Mouse (Mus musculus): ENCODE measurements around the gene Ermard.
"Not testable (repeated sequence)": the region's sequence is repeated elsewhere in the genome, so short reads cannot be mapped to it uniquely, and the experiment has no call there.

Ermard gene

DNA sequence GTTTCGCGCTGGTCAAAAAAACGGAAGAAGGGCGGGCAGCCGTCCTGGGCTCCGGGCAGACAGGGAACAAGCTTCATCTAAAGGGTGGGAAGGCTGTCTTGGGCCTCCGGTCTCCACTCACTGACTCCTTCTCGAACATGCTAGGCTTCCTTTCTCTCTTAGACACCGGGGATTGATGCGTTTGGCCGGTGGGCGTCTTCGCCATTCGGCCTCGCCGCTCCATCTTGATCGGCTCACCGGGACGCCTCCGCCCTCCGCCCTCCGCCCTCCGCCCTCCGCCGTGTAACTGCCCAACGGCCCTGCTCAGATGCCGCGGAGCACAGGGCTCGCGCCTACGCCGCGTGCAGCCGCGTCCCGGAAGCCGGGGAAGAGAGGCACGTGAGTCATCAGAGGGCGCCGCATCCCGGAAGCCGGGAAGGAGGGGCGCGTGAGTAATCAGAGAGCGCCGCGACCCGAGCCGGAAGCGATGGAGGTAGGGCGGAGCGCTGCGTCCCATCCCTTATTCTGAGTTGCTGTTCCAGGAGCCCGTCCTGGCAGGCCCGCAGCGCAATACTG is at the start of gene Ermard, which contains the start of the genes Tcte3 and Gm3448:
TSS of gene Ermard (plus strand) at position 34 of the 555 bp plus-strand sequence.
TSS of gene Tcte3 (minus strand) at position 314 of the 555 bp plus-strand sequence.
TSS of gene Gm3448 (minus strand) at position 363 of the 555 bp plus-strand sequence.
- DNase-seq (ENCODE audit: low spot score), result peak; percentile 25

DNA sequence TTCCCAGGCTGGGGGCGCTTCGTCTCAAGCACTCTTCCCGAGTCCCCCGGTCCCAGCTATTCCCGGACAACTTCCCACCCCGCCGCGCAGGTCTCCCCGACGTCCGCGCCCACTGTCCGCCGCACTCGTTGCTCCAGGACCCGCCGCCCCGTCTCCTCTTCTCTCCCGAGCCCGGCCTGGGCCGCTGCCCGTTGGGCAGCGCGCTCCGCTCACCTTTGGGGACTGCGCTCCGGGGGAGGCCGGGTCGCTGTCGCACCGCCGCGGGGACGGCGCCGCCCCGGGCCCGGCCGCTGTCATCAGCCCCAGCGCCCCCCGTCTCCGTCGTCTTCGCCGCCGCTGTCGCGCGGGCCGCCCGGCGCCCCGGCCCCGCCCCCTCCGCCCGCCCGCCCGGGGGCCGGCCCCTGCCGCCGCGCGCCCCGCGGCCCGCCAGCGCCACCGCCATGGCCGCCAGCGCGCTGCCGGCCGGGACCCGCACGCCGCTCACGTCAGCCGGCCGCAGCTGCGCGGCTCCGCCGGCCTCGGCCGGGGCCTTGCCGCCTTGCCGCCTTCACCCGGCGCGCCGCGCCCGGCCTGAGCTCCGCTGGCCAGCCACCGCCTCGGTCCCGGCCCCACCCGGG is 48.4 kb upstream of the Ermard start:
- DNase-seq (ENCODE audit: low spot score), result not testable (repeated sequence)

DNA sequence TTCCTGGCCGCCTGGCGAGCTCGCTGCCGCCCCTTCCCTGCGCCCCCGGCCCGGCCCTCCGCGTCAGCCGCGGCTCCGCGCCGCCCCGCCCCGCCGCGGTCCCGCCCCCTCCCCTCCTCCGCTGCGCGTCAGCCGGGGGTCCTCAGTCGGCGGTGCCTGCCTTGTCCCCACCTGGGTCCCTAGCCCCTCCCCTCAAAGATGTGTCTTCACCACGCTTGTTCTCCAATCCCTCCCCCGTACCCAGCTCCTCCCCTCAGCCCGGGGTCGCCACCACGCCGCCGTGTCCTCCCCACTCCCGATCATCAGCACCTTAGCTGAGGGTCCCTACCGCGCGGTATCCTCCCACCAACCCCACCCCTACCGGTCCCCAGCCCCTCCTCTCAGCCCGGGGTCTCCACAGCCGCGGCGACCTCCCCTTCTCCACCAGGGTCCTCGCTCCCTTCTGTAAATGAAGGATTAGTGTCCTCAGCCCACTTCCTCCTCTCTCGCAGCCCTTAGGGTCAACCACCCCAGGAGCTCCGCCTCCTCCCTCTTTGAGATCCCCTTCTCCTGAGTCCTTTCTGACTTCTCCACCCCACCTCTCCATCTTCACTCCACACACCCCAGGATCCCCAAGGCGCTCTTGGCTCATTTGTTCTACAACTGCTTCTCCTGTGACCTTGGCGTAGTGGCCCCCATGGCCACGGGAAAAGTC is 47.7 kb upstream of the Ermard start:
- DNase-seq (ENCODE audit: low spot score), result not testable (repeated sequence)

DNA sequence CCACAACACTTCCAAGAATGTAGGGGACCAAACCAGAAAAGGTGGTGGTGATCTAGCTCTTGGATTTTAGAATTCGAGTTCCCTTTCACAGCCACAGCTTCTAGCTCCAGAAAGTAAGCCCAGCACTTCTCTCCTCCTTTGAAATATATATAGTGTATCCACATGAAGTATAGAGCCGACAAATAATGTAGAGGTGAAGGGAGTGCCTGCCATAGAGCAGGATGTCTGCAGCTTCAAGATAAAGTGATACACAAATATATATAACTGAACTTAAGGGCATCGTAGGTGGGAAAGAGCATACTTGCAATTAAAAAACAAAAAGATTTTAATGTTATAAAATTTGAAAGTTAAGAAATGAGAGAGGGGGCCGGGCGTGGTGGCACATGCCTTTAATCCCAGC is 46.9 kb upstream of the Ermard start:
- not testable (repeated sequence) for DNase-seq (ENCODE audit: low spot score)

DNA sequence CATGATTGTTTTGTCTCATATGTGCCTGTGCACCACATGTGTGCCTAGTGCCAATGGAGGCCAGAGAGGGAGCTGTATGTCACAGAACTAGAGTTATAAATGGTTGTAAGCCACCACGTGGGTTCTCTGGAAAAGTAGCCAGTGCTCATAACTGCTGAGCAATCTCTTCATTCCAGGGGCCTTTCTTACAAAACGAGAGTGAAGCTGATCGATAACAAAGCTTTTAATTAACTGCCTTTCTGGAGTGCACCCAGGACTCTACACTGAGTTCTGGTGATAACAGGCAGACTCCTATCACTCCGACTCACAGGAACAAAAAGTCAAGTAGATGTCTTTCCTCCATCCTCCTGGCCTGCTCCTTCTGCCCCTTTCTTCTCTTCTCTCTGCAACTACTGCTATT is 41.0 kb upstream of the Ermard start:
- DNase-seq (ENCODE audit: low spot score), result not testable (repeated sequence)

DNA sequence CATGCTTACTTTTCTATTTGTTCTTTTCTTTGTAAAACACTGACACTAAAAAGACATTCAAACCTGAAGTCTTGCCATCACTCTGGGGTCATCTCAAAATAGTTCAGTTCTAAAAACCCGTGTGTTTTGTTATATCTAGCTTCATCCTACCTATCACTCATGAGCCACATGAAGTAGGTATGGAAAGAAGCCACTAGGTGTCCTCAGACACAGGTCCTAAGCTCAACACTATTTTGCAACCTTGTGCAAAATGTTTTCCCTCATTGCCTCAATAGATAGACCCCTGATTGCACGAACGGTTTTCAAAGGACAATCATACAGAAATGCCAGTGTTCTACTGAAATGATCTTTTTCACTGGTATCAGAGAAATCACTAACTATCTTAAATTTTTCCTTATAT is 31.9 kb upstream of the Ermard start:
- DNase-seq (ENCODE audit: low spot score), result not testable (repeated sequence)

DNA sequence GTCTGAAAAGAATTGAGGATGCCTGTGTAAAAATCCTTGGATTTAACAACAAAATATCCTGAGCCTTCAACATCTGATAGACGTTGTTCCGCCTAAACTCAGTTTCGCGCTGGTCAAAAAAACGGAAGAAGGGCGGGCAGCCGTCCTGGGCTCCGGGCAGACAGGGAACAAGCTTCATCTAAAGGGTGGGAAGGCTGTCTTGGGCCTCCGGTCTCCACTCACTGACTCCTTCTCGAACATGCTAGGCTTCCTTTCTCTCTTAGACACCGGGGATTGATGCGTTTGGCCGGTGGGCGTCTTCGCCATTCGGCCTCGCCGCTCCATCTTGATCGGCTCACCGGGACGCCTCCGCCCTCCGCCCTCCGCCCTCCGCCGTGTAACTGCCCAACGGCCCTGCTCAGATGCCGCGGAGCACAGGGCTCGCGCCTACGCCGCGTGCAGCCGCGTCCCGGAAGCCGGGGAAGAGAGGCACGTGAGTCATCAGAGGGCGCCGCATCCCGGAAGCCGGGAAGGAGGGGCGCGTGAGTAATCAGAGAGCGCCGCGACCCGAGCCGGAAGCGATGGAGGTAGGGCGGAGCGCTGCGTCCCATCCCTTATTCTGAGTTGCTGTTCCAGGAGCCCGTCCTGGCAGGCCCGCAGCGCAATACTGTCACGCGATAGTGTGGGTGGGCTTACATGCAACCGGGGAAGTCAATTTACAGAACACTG is 31.1 kb upstream of the Ermard start, which contains the start of gene Gm3435:
TSS of gene Gm3435 (plus strand) at position 471 of the 708 bp plus-strand sequence.
- not testable (repeated sequence) for DNase-seq (ENCODE audit: low spot score)

DNA sequence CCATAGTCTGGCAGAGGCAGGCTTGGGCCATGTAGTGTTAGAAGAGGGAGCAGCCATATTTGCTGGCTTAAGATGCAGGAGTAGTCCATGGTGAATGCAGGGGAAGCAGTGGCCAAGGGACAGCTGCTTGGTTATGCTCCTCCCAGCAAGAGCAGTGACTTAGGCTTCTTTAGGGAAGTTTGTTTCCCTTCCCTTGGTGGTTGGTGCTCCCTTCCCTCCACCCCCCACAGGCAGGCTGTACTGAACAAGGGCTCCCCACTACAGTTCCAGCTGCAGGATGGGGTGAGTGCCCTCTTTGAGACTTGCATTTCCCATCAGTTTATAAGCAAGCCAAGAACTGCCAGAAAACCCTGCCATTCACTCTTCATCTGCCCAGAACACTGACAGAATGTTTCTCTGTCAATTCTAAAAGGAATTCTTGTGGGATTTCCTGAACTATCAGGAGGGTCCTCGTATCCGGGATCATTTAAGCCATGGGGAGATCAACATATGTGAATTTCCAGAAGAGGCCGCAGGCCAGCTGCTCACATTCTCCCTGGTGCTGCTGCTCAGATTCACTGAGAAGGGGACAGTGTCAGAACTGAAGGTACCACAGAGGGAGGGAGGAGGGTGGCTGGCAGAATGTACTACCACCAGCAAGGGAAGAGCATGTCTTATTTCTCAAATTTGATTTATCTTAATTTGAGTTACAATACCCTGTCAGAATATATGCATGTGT is 19.3 kb upstream of the Ermard start:
- not testable (repeated sequence) for DNase-seq (ENCODE audit: low spot score)

DNA sequence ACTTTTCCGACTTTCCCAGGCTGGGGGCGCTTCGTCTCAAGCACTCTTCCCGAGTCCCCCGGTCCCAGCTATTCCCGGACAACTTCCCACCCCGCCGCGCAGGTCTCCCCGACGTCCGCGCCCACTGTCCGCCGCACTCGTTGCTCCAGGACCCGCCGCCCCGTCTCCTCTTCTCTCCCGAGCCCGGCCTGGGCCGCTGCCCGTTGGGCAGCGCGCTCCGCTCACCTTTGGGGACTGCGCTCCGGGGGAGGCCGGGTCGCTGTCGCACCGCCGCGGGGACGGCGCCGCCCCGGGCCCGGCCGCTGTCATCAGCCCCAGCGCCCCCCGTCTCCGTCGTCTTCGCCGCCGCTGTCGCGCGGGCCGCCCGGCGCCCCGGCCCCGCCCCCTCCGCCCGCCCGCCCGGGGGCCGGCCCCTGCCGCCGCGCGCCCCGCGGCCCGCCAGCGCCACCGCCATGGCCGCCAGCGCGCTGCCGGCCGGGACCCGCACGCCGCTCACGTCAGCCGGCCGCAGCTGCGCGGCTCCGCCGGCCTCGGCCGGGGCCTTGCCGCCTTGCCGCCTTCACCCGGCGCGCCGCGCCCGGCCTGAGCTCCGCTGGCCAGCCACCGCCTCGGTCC is 17.0 kb upstream of the Ermard start:
- DNase-seq (ENCODE audit: low spot score), result not testable (repeated sequence)

DNA sequence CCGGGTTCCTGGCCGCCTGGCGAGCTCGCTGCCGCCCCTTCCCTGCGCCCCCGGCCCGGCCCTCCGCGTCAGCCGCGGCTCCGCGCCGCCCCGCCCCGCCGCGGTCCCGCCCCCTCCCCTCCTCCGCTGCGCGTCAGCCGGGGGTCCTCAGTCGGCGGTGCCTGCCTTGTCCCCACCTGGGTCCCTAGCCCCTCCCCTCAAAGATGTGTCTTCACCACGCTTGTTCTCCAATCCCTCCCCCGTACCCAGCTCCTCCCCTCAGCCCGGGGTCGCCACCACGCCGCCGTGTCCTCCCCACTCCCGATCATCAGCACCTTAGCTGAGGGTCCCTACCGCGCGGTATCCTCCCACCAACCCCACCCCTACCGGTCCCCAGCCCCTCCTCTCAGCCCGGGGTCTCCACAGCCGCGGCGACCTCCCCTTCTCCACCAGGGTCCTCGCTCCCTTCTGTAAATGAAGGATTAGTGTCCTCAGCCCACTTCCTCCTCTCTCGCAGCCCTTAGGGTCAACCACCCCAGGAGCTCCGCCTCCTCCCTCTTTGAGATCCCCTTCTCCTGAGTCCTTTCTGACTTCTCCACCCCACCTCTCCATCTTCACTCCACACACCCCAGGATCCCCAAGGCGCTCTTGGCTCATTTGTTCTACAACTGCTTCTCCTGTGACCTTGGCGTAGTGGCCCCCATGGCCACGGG is 16.4 kb upstream of the Ermard start:
- not testable (repeated sequence) for DNase-seq (ENCODE audit: low spot score)

DNA sequence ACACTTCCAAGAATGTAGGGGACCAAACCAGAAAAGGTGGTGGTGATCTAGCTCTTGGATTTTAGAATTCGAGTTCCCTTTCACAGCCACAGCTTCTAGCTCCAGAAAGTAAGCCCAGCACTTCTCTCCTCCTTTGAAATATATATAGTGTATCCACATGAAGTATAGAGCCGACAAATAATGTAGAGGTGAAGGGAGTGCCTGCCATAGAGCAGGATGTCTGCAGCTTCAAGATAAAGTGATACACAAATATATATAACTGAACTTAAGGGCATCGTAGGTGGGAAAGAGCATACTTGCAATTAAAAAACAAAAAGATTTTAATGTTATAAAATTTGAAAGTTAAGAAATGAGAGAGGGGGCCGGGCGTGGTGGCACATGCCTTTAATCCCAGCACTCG is 15.5 kb upstream of the Ermard start:
- DNase-seq (ENCODE audit: low spot score), result not testable (repeated sequence)

DNA sequence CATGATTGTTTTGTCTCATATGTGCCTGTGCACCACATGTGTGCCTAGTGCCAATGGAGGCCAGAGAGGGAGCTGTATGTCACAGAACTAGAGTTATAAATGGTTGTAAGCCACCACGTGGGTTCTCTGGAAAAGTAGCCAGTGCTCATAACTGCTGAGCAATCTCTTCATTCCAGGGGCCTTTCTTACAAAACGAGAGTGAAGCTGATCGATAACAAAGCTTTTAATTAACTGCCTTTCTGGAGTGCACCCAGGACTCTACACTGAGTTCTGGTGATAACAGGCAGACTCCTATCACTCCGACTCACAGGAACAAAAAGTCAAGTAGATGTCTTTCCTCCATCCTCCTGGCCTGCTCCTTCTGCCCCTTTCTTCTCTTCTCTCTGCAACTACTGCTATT is 9.6 kb upstream of the Ermard start:
- DNase-seq (ENCODE audit: low spot score), result not testable (repeated sequence)

DNA sequence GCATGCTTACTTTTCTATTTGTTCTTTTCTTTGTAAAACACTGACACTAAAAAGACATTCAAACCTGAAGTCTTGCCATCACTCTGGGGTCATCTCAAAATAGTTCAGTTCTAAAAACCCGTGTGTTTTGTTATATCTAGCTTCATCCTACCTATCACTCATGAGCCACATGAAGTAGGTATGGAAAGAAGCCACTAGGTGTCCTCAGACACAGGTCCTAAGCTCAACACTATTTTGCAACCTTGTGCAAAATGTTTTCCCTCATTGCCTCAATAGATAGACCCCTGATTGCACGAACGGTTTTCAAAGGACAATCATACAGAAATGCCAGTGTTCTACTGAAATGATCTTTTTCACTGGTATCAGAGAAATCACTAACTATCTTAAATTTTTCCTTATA is 553 bp upstream of the Ermard start:
- not testable (repeated sequence) for DNase-seq (ENCODE audit: low spot score)

DNA sequence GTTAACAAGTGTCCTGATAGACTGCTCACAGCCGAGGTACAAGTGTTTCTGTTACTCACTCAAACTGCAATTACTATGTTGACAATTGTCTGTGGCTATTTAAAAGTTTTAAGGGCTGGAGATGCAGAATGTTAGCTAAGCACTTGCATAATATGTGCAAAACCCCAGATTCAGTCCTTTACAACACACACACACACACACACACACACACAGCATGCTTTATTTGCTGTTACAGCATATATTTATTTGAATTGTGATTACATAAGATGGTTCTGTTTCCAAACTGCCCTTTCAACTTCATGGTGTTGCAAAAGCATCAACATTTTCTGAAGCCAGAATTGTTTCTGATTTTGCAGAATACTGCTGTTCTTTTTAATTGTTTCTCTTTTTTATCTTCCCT is 9.3 kb downstream of the Ermard start:
- not testable (repeated sequence) for DNase-seq (ENCODE audit: low spot score)

DNA sequence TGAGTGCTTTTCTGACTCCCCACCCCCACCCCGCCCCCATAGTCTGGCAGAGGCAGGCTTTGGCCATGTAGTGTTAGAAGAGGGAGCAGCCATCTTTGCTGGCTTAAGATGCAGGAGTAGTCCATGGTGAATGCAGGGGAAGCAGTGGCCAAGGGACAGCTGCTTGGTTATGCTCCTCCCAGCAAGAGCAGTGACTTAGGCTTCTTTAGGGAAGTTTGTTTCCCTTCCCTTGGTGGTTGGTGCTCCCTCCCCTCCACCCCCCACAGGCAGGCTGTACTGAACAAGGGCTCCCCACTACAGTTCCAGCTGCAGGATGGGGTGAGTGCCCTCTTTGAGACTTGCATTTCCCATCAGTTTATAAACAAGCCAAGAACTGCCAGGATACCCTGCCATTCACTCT is 11.8 kb downstream of the Ermard start:
- DNase-seq (ENCODE audit: low spot score), result not testable (repeated sequence)

DNA sequence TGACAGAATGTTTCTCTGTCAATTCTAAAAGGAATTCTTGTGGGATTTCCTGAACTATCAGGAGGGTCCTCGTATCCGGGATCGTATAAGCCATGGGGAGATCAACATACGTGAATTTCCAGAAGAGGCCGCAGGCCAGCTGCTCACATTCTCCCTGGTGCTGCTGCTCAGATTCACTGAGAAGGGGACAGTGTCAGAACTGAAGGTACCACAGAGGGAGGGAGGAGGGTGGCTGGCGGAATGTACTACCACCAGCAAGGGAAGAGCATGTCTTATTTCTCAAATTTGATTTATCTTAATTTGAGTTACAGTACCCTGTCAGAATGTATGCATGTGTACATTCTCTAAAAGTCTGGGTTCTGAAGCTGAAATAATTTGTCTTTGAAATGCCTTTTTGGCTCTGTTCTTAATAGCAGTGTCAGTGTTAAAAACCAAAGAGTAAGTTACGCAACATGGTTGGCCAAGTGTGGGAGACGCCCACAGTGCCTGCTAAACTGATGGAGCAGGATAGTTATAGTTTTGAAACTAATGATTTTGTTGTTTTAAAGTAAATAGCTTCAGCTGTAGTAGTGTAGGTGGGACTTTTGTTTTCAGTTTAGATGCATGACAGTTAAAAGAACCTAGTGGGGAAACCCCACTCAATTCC is 12.3 kb downstream of the Ermard start:
- not testable (repeated sequence) for DNase-seq (ENCODE audit: low spot score)

DNA sequence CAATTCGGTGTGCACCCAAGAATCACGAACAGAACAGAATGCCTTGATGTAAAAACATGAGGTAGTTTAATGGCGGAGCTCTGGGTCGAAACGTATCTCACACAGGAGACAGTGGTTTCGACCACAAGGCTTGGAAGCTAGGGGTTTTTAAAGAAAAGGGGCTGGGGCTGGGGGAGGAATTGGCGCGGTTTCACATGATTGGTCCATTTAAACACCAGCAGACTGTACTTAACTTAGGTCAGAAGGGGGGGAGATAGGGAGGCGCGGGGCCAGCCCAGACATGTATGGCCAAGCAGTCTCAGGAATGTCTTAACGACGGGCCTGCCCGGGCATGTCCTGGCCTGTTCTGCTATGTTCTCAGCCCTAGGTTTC is 12.8 kb downstream of the Ermard start:
- DNase-seq (ENCODE audit: low spot score), result not testable (repeated sequence)

DNA sequence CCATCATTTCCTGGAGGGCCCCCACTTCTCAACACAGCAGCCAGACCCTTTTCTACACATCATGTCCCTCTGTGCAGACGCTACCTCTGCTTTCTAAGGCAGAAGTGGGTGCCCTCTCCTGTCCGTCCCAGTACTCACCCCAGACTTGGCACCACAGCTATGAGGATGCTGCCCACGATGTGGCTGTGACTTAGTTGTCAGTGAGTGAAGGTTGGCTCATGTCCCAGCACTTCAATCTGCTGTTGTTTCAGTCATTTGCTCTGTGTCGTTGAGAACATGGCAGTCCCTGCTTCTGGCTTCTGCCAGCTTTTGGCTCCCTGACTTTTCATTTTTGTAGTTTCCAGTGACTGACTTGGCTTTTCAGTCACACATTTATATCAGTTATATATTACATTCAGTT is 14.9 kb downstream of the Ermard start:
- no peak for DNase-seq (ENCODE audit: low spot score)

DNA sequence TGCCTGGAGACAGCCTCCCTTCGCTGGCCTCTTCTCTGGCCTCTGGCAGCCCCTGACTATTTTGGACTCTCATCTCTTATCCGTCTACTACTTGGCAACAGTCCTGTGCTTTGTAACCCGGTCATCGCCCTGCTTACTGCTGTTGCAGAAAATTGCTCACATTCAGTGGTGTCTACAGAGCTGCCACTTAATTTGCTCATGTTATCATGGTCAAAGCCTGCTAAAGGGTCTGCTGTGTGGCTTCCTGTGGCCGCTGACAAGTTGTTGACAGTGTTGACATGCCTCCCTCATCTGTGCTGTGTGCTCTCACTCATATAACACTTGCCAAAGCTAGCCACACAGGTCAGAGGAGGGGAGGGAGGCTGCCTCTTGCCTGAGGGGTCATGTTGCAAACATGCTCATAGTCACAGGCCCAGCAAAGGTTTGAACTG is 17.2 kb downstream of the Ermard start:
- DNase-seq (ENCODE audit: low spot score), result no peak

DNA sequence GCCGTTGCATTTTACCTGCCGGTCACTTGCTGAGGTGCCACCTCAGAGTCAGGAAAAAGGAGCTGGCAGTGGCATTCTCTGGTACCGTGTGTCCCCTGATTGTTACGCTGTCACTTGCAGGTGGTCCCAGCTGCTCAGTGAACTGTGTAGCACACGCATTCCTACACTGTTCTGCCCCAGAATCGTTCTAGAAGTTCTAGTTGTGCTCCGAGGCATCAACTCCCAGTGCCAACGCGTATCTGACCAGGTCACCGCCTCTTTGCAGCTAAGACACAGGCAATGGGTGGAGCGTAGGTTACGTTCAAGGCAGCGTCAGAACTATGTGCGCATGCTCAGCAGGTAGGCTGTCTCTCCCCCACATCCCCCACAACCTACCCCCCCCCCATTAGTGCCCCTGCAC is 18.6 kb downstream of the Ermard start:
- DNase-seq (ENCODE audit: low spot score), result no peak
